Mouse (Mus musculus): ENCODE measurements around the gene Hist1h4d. TPM values are rescaled to one million over a fixed set of nuclear protein-coding genes. Genes with fewer than 3 reads are reported as not detected.
A peak's percentile ranks its signal among the peaks of the same experiment; 100 is the strongest.
"Not testable (repeated sequence)": the region's sequence is repeated elsewhere in the genome, so short reads cannot be mapped to it uniquely, and the experiment has no call there.

The Hist1h4d gene
- polyA plus RNA-seq, 1 experiment from 2014 or later, result 37.3 TPM

GRCm38 (mm10) chr13:23620056-23620732, 38.8 kb downstream of the Hist1h4d start:
- H3K27me3 ChIP-seq, result no peaks in the 10 kb centered on the region
- H3K36me3 ChIP-seq, result no peaks in the 10 kb centered on the region
- WGBS, result 54% methylated on average over 12 of the region's 12 CpGs

GRCm38 (mm10) chr13:23620733-23621531, 39.5 kb downstream of the Hist1h4d start, which contains the start of gene Hist1h2be:
TSS of gene Hist1h2be (minus strand) at chr13:23621124.
- 1% methylated on average over 27 of the region's 27 CpGs for WGBS
- peak; percentile 90 for ATAC-seq (ENCODE audit: low read depth)
- no peaks in the 10 kb centered on the region for H3K9me3 ChIP-seq

More at GRCm38 (mm10) chr13:23620056-23620732, 38.8 kb downstream of the Hist1h4d start:
- peak overlapping the region; percentile 52 for H3K4me3 ChIP-seq
- peak overlapping the region; percentile 76 for H3K9ac ChIP-seq
- H3K9me3 ChIP-seq, result no peaks in the 10 kb centered on the region
- peaks cover 30% of the 10 kb centered on the region for H3K4me1 ChIP-seq (replicated peaks)
- no peak for ATAC-seq (ENCODE audit: low read depth)
- peak overlapping the region; percentile 88 for H3K4me2 ChIP-seq
- peak overlapping the region; percentile 95 for H3K27ac ChIP-seq (replicated peaks)

GRCm38 (mm10) chr13:23621532-23622174, 40.3 kb downstream of the Hist1h4d start:
- Histone ChIP-seq H3K4me3 (peak overlapping the region; percentile 52), H3K4me1 (replicated peaks) (peaks cover 30% of the 10 kb centered on the region), H3K9ac (peak overlapping the region; percentile 82), H3K27me3 (0 out of 2 replicates have a peak, but pooled peaks cover 3% of the 10 kb centered on the region), H3K27ac (replicated peaks) (peak overlapping the region; percentile 95), H3K4me2 (peak overlapping the region; percentile 88), H3K9me3 (no peaks in the 10 kb centered on the region), H3K36me3 (no peaks in the 10 kb centered on the region)
- peak; percentile 91 for ATAC-seq (ENCODE audit: low read depth)
- under 1% methylated on average over 18 of the region's 18 CpGs for WGBS

More at GRCm38 (mm10) chr13:23620733-23621531, 39.5 kb downstream of the Hist1h4d start, which contains the start of gene Hist1h2be:
- H3K4me1 ChIP-seq (replicated peaks), result peaks cover 30% of the 10 kb centered on the region
- peak within 1 kb of the TSS; percentile 52 for H3K4me3 ChIP-seq
- no peaks in the 10 kb centered on the region for H3K36me3 ChIP-seq
- 0 out of 2 replicates have a peak, but pooled peaks cover 3% of the 10 kb centered on the region for H3K27me3 ChIP-seq
- H3K9ac ChIP-seq, result peak within 1 kb of the TSS; percentile 82
- H3K27ac ChIP-seq (replicated peaks), result peak within 1 kb of the TSS; percentile 95
- H3K4me2 ChIP-seq, result peak within 1 kb of the TSS; percentile 88

GRCm38 (mm10) chr13:23622175-23622671, 40.8 kb downstream of the Hist1h4d start, which contains the start of gene Hist1h1e:
TSS of gene Hist1h1e (minus strand) at chr13:23622558.
- peak within 1 kb of the TSS; percentile 88 for H3K4me2 ChIP-seq
- H3K27me3 ChIP-seq, H3K36me3 ChIP-seq, H3K9me3 ChIP-seq: not testable (repeated sequence)
- peaks cover 30% of the 10 kb centered on the region for H3K4me1 ChIP-seq (replicated peaks)
- peak; percentile 91 for ATAC-seq (ENCODE audit: low read depth)
- WGBS, result under 1% methylated on average over 53 of the region's 53 CpGs
- peak within 1 kb of the TSS; percentile 52 for H3K4me3 ChIP-seq
- peak within 1 kb of the TSS; percentile 95 for H3K27ac ChIP-seq (replicated peaks)
- H3K9ac ChIP-seq, result peak within 1 kb of the TSS; percentile 82

DNA sequence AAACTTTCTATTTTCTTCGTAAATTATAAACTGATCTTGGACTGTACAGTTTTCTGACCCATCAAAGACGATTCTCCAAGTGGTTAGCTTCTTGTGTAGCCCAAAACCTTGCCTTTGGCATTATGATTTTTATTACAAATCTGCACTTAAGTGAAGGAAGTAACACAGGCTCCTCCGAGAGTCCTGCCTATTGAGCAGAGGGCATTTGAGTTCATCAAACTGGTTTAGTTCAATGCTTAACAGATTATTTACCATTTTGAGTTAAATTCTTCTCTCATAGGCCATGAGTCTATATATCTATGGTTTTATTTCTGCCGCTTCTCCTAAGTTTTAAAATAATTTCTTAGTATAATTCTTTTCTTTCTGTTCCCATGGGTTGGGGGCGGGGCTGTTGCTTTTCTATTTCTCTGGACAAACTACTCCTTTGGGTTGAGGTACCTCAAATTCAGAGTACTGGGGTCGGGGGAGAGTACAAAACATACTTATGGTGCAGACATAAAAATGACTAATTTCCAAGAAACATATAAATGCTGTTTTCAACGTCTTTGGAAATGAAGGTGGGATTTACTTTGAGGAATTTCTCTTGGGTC, 41.6 kb downstream of the Hist1h4d start:
- 25% methylated on average over 7 of the region's 7 CpGs for WGBS
- H3K27me3 ChIP-seq, result 0 out of 2 replicates have a peak, but pooled peaks cover 3% of the 10 kb centered on the region
- peak overlapping the region; percentile 95; the same call in 1 of the 2 replicates for H3K27ac ChIP-seq (replicated peaks)
- H3K4me2 ChIP-seq, result peak overlapping the region; percentile 88
- no peaks in the 10 kb centered on the region for H3K9me3 ChIP-seq
- H3K9ac ChIP-seq, result peak overlapping the region; percentile 82
- H3K36me3 ChIP-seq, result no peaks in the 10 kb centered on the region
- peak overlapping the region; percentile 52 for H3K4me3 ChIP-seq
- H3K4me1 ChIP-seq (replicated peaks), result peaks cover 30% of the 10 kb centered on the region
- ATAC-seq (ENCODE audit: low read depth), result no peak

DNA sequence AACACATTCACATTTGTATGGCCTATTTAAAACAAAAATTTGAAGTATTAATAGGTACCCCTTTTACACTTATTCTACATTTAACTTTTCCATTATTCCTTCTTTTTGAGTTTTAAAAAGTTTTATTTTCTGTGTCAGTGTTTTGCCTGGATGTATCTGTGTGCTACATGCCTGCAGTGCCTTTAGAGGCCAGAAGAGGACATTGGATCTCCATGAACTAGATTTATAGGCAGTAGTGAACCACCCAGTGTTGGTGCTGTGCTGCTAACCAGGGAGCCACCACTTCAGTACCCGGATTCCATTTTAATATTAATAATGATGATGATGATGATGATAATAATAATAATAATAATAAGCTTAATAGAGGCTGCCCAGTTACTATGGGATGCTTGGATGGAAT, 49.3 kb downstream of the Hist1h4d start:
- no peak overlapping the region for H3K4me2 ChIP-seq
- H3K4me1 ChIP-seq (replicated peaks), result no peaks in the 10 kb centered on the region
- no peak for ATAC-seq (ENCODE audit: low read depth)
- H3K9ac ChIP-seq, result no peak overlapping the region
- H3K9me3 ChIP-seq, result no peaks in the 10 kb centered on the region
- no peaks in the 10 kb centered on the region for H3K36me3 ChIP-seq
- H3K27ac ChIP-seq (replicated peaks), result no peak overlapping the region
- no peak overlapping the region for H3K4me3 ChIP-seq
- 46% methylated on average over 1 of the region's 1 CpGs for WGBS
- H3K27me3 ChIP-seq, result no peaks in the 10 kb centered on the region

Small RNA genes lying within 50 kb of the gene (microRNA-seq; reads per million reads assigned to microRNA genes)
- gene Gm44297 (not detected), gene Gm44359 (not detected), gene Gm44394 (not detected)

Other genes with a start within 250 kb of the Hist1h4d start
- 51.6 and 60.7 TPM in 2 replicates for gene Zfp322a, start 212.4 kb upstream of the Hist1h4d start, polyA plus RNA-seq (2015; fragmentation: Nextera tagmentation; extraction: Ambion mirVana)
- gene Abt1, start 157.7 kb upstream of the Hist1h4d start, polyA plus RNA-seq (2015; fragmentation: Nextera tagmentation; extraction: Ambion mirVana), result 9.5 and 10.3 TPM in 2 replicates
- 0.07 TPM in 1 of 2 replicates, not detected in the other for gene Btn1a1, start 115.7 kb upstream of the Hist1h4d start, polyA plus RNA-seq (2015; fragmentation: Nextera tagmentation; extraction: Ambion mirVana)
- 0.12 and 0.21 TPM in 2 replicates for gene Btn2a2, start 92.7 kb upstream of the Hist1h4d start, polyA plus RNA-seq (2015; fragmentation: Nextera tagmentation; extraction: Ambion mirVana)
- 2.4 and 2.6 TPM in 2 replicates for gene Hist1h4h, start 50.5 kb upstream of the Hist1h4d start, polyA plus RNA-seq (2015; fragmentation: Nextera tagmentation; extraction: Ambion mirVana)
- gene Hist1h2af, start 47.7 kb upstream of the Hist1h4d start, polyA plus RNA-seq (2015; fragmentation: Nextera tagmentation; extraction: Ambion mirVana), result 0.95 TPM in 1 of 2 replicates, not detected in the other
- gene Hist1h3g, start 46.2 kb upstream of the Hist1h4d start, polyA plus RNA-seq (2015; fragmentation: Nextera tagmentation; extraction: Ambion mirVana), result 1.1 and 1.3 TPM in 2 replicates
- gene Hist1h2bh, start 38.2 kb upstream of the Hist1h4d start, polyA plus RNA-seq (2015; fragmentation: Nextera tagmentation; extraction: Ambion mirVana), result 0.61 TPM in 1 of 2 replicates, not detected in the other
- gene Hist1h3f, start 37.5 kb upstream of the Hist1h4d start, polyA plus RNA-seq (2015; fragmentation: Nextera tagmentation; extraction: Ambion mirVana), result not detected in 2 replicates
- gene Hist1h4f, start 29.9 kb upstream of the Hist1h4d start, polyA plus RNA-seq (2015; fragmentation: Nextera tagmentation; extraction: Ambion mirVana), result not detected in 2 replicates
- 0.11 and 0.22 TPM in 2 replicates for gene Hist1h1d, start 28.3 kb upstream of the Hist1h4d start, polyA plus RNA-seq (2015; fragmentation: Nextera tagmentation; extraction: Ambion mirVana)
- 2.0 and 3.2 TPM in 2 replicates for gene Hist1h3e, start 19.2 kb upstream of the Hist1h4d start, polyA plus RNA-seq (2015; fragmentation: Nextera tagmentation; extraction: Ambion mirVana)
- gene Hist1h2ae, start 10.4 kb upstream of the Hist1h4d start, polyA plus RNA-seq (2015; fragmentation: Nextera tagmentation; extraction: Ambion mirVana), result 12.3 and 18.7 TPM in 2 replicates
- 2.2 and 3.5 TPM in 2 replicates for gene Hist1h2bg, start 10.2 kb upstream of the Hist1h4d start, polyA plus RNA-seq (2015; fragmentation: Nextera tagmentation; extraction: Ambion mirVana)
- gene Hist1h2bf, start 7.4 kb upstream of the Hist1h4d start, polyA plus RNA-seq (2015; fragmentation: Nextera tagmentation; extraction: Ambion mirVana), result 0.81 and 1.6 TPM in 2 replicates
- 1.2 and 1.3 TPM in 2 replicates for gene Hist1h2ad, start 7.2 kb upstream of the Hist1h4d start, polyA plus RNA-seq (2015; fragmentation: Nextera tagmentation; extraction: Ambion mirVana)
- 0.63 and 2.0 TPM in 2 replicates for gene Hist1h3d, start 5.8 kb upstream of the Hist1h4d start, polyA plus RNA-seq (2015; fragmentation: Nextera tagmentation; extraction: Ambion mirVana)
- gene Hist1h2be, start 39.5 kb downstream of the Hist1h4d start, polyA plus RNA-seq (2015; fragmentation: Nextera tagmentation; extraction: Ambion mirVana), result 1.6 and 2.1 TPM in 2 replicates
- gene Hist1h1e, start 41.0 kb downstream of the Hist1h4d start, polyA plus RNA-seq (2015; fragmentation: Nextera tagmentation; extraction: Ambion mirVana), result 6.1 and 8.1 TPM in 2 replicates
- gene Hist1h2ac, start 102.3 kb downstream of the Hist1h4d start, polyA plus RNA-seq (2015; fragmentation: Nextera tagmentation; extraction: Ambion mirVana), result 0.40 and 0.66 TPM in 2 replicates
- gene Hist1h2bc, start 102.6 kb downstream of the Hist1h4d start, polyA plus RNA-seq (2015; fragmentation: Nextera tagmentation; extraction: Ambion mirVana), result 25.7 and 28.2 TPM in 2 replicates
- gene Hist1h1t, start 114.2 kb downstream of the Hist1h4d start, polyA plus RNA-seq (2015; fragmentation: Nextera tagmentation; extraction: Ambion mirVana), result not detected in 2 replicates
- 2.3 and 2.5 TPM in 2 replicates for gene Hist1h4c, start 116.9 kb downstream of the Hist1h4d start, polyA plus RNA-seq (2015; fragmentation: Nextera tagmentation; extraction: Ambion mirVana)
- gene Hfe, start 129.3 kb downstream of the Hist1h4d start, polyA plus RNA-seq (2015; fragmentation: Nextera tagmentation; extraction: Ambion mirVana), result 3.7 and 4.0 TPM in 2 replicates
- 12.5 and 13.1 TPM in 2 replicates for gene Hist1h1c, start 157.2 kb downstream of the Hist1h4d start, polyA plus RNA-seq (2015; fragmentation: Nextera tagmentation; extraction: Ambion mirVana)
- 1.5 and 2.7 TPM in 2 replicates for gene Hist1h3c, start 164.0 kb downstream of the Hist1h4d start, polyA plus RNA-seq (2015; fragmentation: Nextera tagmentation; extraction: Ambion mirVana)
- not detected in 2 replicates for gene Hist1h2bb, start 165.1 kb downstream of the Hist1h4d start, polyA plus RNA-seq (2015; fragmentation: Nextera tagmentation; extraction: Ambion mirVana)
- 5.1 and 9.7 TPM in 2 replicates for gene Hist1h2ab, start 169.5 kb downstream of the Hist1h4d start, polyA plus RNA-seq (2015; fragmentation: Nextera tagmentation; extraction: Ambion mirVana)
- gene Hist1h3b, start 170.7 kb downstream of the Hist1h4d start, polyA plus RNA-seq (2015; fragmentation: Nextera tagmentation; extraction: Ambion mirVana), result 0.96 and 2.3 TPM in 2 replicates
- 2.3 TPM in 1 of 2 replicates, not detected in the other for gene Hist1h4b, start 175.4 kb downstream of the Hist1h4d start, polyA plus RNA-seq (2015; fragmentation: Nextera tagmentation; extraction: Ambion mirVana)
- gene Hist1h4a, start 179.6 kb downstream of the Hist1h4d start, polyA plus RNA-seq (2015; fragmentation: Nextera tagmentation; extraction: Ambion mirVana), result 1.1 TPM in 1 of 2 replicates, not detected in the other
- gene Hist1h3a, start 180.8 kb downstream of the Hist1h4d start, polyA plus RNA-seq (2015; fragmentation: Nextera tagmentation; extraction: Ambion mirVana), result 1.1 and 1.5 TPM in 2 replicates
- gene Hist1h1a, start 182.1 kb downstream of the Hist1h4d start, polyA plus RNA-seq (2015; fragmentation: Nextera tagmentation; extraction: Ambion mirVana), result not detected in 2 replicates
- gene Trim38, start 188.3 kb downstream of the Hist1h4d start, polyA plus RNA-seq (2015; fragmentation: Nextera tagmentation; extraction: Ambion mirVana), result not detected in 2 replicates
- not detected in 2 replicates for gene Slc17a2, start 225.4 kb downstream of the Hist1h4d start, polyA plus RNA-seq (2015; fragmentation: Nextera tagmentation; extraction: Ambion mirVana)

Data from neural tube, embryonic 13.5 days (tissue).